Mouse (Mus musculus): Measurements from ENCODE around the gene Arfgap2.

Arfgap2 gene

GRCm38 (mm10) chr2:91263692-91264660 is 798 bp upstream of the Arfgap2 start:
- no peak for DNase-seq

DNA sequence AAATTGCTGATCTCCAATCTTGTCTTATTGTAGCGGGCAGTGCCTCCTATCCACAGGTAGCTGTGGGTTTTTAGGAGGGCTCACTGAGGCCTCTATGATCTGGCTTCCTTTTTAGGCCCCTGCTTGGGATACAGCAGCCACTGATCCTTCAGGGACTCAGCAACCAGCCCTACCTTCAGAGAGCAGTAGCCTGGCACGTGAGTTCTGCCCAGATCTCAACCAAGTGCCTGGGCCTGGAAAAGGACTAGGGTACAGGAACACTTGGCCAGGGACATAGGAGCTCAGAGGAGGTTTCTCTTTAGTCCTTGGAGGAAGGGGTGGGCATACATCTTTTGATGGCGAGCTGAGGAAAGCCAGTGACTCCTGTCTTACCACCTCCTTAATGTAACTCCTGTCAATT is 3.3 kb downstream of the Arfgap2 start:
- DNase-seq = no peak

DNA sequence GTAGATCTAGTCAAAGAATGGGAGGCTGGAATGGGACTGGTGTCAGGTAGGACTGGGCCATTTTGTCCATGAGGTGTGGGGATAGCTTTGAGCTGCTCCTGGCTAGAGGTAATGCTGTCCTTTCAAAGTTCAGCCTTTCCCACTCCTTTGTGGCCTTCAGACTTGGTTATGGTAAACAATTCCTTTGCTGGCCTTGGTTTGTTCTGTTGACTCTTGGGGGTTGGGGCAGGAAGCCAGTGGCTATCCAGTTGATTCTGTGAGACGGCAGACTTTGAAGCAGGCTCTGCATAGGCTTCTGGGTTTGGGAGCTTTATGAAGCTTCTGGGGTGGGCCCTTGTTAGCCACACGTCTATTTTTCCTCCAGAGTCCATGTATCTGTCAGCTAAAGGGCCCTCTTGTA is 3.9 kb downstream of the Arfgap2 start:
- no peak for DNase-seq

DNA sequence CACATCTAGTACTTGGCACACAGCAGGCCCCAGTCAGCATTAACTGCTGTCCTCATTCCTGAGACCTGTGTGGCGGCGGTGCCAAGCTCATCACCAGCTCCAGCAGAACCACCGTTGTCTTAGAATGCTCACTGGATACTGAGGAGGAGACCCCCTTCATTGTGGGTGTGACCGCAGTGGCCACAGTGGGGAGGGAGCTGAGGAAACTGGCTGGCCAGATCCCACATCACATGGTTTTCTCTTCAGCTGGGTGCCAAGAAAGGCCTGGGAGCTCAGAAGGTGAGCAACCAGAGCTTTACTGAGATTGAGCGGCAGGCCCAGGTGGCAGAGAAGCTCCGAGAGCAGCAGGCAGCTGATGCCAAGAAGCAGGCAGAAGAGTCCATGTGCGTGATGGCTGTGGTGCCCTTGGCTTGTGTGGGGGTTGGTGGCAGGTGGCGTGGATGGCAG is 4.9 kb downstream of the Arfgap2 start:
- DNase-seq = no peak

DNA sequence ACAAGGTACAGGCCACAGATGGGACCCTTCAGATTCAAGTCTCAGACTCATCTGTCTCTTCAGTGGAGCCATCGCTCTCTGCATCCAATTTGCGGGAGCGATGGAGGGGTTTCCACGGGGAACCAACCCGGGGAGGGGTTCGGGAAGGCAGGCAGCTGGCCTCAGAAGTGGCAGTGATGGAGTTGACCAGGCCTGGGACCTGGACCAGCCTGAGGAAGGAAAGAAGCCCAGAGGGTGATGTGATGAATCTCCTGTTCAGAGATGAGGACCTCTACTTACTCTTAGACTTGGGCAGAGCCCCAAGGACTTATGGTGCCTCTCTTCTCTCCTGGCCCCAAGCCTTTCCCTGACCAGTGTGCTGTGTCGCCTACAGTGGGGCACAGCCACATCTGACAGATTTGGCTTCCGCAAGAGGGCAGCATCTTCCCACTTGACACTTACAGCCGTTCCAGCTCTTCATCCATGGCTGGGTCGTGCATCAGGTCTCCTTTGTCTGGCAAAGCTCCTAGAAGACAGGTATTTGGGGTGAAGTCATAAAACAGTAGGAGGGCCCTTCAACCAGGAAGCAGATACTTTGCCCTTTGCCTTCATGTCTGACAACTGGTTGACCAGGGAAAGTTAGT is 14.1 kb downstream of the Arfgap2 start:
- peak; percentile 77 for DNase-seq

DNA sequence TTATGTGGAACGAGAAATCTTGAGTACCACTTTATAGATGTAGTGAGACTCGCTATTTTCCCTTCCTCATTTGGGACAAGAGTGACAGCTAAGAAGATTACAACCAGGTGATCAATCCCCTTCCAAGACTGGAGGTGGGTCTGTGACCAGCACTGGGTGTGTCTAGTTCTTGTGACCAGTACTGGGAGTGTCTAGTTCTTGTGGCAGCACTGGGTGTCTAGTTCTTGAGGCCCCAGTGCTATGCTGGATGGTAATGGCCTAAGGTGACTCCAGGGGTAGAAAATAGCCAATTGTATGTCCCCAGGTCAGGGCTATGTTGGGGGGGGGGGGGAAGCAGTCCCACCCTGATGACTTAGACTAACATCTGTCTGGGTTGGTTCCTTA is 14.6 kb downstream of the Arfgap2 start:
- DNase-seq = no peak

DNA sequence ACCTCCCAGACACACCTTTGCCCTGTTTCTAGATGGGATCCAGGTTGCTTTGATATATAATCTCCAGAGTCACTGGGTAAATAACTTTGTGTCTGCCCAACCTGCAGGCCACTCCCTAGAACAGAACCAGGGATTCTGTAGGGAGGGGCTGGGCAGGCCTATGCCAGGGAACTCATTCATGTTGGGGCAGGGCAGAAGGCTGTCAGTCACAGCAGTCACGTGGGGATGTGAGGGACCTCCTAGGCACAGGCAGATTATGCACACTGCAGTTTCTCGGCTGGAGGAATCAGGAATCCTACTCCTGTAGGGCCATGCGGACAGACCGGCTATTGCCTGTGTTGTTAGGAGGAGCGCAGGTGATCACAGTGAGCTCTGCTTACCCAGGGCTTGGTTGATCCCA is 16.6 kb downstream of the Arfgap2 start:
- no peak for DNase-seq

- DNase-seq = no peak
These were observed 19.2 kb downstream of the Arfgap2 start for GRCm38 (mm10) chr2:91283972-91284371.

DNA sequence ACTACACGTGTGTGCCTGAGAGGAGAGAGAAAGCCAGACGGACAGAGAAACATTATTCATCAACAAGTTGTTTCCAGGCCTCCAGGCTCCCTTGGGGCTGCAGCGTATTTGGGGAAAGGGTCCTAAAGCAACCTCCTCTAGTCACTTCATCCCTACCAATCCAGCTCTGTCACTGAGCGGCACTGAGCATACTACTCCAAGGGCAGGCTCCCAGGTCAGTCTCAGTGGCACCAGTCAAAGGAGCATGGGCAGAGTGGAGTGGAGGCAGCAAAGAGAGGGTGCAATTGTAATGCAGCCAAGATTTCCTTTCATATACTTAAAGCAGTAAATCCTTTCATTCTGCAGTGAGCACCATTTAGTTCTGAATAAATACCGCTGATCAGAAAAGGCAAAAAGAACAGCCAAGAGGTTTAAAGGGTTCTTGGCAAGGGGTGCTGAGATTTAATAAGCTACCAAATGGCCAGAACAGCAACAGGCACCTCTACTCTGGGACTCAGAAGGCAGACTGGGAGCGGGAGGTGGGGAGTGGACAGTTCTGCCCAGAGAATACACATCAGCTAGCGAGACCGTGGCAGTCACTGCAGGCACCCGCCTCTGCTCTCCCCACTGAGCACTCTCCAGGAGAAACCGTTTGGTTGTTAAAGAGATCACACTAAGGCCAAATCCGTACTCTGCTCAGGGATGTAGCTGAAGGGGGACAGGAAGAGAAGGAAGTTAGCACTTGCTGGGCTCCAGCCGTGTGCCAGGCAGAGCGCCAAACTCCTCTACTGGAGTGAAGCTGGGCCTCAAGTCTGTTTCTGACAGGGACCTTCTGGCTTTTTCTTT is 19.8 kb downstream of the Arfgap2 start:
- DNase-seq = peak; percentile 77

DNA sequence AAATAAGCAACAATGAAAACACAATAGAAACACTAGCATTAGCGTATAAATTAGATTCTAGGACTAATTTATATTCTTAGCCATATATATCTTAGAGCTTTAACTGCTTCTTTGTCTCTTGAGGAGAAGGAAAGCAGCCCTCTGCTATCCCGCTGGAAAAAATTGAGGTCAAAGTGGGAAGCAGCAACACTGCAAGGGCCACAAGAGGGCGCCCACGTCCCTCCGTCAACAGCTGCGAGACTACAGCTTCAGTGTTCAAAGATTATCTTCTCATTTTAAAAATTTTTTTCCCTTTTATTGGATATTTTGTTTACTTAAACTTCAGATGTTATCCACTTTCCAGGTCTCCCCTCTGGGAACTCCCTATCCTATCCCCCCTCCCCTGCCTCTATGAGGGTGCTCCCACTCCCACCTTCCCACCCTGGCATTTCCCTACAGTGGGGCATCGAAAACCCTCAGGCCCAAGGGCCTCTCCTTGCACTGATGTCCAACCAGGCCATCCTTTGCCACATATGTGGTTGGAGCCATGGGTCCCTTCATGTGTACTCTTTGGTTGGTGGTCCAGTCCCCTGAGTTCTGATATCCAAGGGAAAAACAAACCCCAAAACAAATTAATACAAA is 21.2 kb downstream of the Arfgap2 start:
- peak; percentile 90 for DNase-seq

DNA sequence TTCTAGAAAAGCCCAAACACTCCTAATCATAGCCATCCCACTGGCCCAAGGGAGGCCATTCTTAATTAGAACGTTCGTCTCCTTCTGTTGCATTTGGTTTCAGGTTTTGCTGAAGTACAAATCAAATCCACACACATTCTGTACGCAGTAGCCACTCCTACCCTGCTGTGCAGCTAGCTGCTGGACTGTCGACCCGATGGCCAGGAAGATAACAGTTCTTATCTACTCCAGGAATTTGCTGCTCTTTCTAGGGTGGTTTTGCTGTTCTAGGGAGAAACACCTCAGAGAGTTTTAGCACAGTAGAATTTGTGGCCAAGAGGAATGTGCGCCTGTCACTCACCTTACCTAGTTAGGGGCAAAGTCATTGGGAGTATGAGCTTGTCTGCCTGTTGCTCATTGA is 22.8 kb downstream of the Arfgap2 start:
- DNase-seq = no peak

GRCm38 (mm10) chr2:91291197-91292007 is 26.6 kb downstream of the Arfgap2 start:
- peak; percentile 77 for DNase-seq

GRCm38 (mm10) chr2:91294226-91294625 is 29.5 kb downstream of the Arfgap2 start:
- DNase-seq = no peak

DNA sequence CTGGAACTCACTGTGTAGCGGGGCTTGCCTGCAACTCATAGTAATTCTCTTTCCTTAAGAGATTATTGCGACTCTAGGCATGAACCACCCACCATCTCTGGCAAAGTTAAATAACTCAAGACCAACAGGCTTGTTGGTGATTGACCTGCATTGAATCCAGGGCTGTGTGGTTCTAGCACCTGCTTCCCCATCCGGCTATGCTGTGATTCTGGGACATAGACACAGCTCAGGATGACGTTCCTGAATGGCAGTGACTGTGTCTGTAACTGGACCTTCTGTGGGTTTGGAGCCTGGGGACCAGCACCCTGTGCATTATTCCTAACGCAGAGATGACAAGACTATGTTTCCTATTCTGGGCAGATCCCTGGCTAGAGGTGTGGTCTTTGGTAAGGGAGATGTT is 31.1 kb downstream of the Arfgap2 start:
- DNase-seq = no peak

DNA sequence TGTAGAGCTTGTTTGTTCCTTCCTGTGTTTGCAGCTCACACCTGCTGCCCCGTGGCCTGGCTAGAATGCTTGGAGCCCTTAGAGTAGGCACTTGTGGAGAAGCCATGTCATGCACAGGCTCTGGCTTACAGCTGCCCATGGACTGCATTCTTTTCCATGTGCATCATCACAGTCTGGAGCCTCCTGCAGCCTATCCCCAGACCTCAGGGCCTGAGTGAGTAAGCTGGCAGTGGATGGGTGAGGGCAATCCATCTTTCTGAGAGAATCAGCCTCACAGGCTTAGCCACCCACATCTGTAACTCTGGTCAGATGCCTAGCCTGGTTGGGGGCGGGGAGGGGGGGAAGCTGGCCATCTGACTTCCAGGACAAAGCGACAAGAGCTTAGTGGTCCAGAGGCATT is 34.4 kb downstream of the Arfgap2 start:
- DNase-seq = peak; percentile 44

- DNase-seq = no peak
These were observed 36.0 kb downstream of the Arfgap2 start for GRCm38 (mm10) chr2:91300784-91301183.

DNA sequence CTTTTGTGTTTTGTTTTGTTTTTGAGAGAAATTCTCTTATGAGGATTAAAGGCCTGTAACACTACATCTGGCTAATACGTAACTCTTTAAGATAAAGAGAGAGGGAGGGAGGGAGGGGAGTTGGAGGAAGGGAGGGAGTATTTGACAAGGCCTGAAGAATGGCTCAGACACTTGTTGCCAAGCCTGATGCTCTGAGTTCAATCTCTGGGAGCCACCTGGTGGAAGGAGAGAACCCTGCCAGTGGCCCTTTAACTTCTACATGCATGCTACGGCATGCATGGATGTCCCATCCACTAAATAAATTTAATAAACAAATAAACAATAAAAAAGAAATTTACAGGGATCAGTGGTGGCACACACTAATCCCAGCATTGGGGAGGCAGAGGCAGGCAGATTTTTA is 37.1 kb downstream of the Arfgap2 start:
- no peak for DNase-seq

DNA sequence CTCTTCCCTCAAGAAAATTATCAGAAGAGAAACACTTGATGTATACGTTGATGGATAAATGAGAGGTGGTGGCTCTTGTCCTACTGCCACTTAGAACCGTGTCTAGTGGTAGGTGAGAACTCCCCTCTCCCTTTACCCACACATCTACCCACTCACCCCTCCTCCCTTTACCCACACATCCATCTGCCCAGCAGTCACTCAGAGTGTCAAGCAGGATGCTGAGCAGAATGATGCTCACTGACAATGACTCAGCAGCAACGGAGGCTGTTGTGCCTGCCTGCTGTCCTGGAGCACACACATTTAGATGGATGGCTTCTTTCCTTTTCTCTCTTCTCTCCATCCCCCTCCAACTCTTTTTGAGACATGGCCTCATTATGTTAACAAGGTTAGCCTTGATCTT is 38.1 kb downstream of the Arfgap2 start:
- no peak for DNase-seq

DNA sequence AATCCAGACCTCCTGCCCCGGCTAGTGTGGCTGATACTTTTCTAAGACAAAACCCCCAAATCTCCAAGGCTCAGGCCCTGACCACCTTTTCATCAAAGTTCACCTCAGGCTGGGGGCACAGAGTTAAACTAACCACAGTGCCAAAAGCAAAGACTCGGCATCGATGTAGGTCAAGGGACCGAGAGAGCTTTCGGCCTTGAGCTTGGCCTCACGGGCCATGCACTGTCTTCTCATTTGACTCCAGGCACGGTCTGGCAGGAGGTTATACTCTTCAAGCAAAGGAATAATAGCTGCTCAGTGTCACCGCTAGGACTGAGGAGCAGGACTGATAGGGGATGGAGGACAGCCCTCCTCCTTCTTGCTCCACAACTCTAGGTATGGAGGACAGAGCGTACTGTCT is 41.2 kb downstream of the Arfgap2 start:
- DNase-seq = no peak

DNA sequence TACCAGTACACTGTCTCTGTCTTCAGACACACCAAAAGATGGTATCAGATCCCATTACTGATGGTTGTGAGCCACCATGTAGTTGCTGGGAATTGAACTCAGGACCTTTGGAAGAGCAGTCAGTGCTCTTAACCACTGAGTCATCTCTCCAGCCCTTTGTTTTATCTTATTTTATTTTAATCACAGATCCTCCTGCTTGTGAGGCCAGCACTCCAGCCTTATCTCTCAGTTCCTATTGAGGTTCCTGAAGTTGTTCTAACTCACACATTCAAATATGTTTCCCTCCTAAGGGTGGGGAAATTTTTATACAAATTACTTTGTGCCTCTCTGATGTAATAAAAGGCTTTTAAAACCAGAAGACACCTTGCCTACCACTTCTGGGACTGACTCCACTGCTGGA is 41.8 kb downstream of the Arfgap2 start:
- DNase-seq = no peak

GRCm38 (mm10) chr2:91308680-91309079 is 43.9 kb downstream of the Arfgap2 start:
- DNase-seq = no peak

GRCm38 (mm10) chr2:91309546-91309945 is 44.8 kb downstream of the Arfgap2 start:
- no peak for DNase-seq
